Mouse (Mus musculus): ENCODE data around the gene Tex264. TPM values are rescaled to one million over a fixed set of nuclear protein-coding genes. Genes with fewer than 3 reads are reported as not detected.

Tex264 gene
- total RNA-seq, 2 experiments from 2014 or later, result 20.9 to 23.8 TPM

GRCm38 (mm10) chr9:106673860-106674259 is 11.9 kb downstream of the Tex264 start:
- no peak for ATAC-seq (replicated peaks; ENCODE audit: low FRiP score, low TSS enrichment, poor library complexity, severe bottlenecking)

DNA sequence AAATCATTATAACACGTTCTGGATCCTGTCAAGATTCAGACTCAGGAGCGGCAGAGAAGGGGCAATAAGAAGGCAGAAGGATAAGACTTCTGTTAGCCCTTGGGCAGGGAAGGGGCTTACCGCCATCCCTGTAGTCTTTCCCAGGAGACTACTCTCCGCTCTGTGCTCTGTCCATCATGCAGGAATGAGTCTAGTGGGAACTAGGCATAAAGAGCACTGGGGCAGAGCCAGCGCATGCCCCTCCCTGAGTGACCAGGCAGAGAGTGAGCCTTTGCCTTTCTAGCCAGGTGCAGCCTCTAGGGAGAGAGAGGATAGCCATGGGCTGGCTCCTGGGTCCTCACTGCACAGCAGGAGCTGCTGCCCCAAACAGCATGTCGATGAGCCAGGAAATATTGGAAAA is 20.9 kb downstream of the Tex264 start:
- no peak for ATAC-seq (replicated peaks; ENCODE audit: low FRiP score, low TSS enrichment, poor library complexity, severe bottlenecking)

DNA sequence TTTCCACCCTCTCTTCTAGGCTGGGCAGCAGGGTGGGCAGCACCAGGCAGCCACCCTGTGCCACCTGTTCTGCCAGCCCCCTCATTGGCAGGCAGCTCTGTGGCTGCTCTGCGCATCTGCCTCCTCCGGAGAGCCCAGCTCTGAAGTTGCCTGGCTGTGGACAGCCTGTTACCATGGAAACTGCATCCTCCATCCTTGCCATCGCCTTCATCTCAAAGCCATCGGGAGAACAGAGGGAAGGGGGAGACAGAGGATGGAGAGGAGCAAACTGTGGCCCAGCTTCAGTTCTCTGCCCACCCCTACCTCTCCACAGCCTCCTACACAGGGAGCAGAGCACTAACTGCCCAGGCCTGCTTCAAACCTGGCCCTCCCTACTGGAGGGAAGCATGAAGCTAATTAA is 21.3 kb downstream of the Tex264 start:
- no peak for ATAC-seq (replicated peaks; ENCODE audit: low FRiP score, low TSS enrichment, poor library complexity, severe bottlenecking)

DNA sequence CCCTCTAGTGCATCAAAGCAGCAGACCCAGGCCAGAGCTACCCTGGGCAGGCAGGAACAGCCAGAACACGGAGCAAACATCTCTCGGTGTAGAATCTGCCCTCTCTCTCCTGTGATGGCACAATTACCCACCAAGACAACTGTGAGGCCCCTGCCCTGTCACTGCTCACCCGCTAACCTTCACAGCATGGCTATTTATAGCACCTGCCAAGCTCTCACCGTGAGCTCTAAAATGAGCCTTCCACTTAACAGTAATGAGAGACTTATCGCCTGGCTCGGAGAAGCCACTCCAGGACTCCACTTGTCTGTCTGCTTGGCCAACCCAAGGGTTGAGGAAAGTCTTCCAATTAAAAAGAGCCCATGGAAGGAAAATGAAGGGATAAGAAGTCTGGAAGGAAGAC is 22.5 kb downstream of the Tex264 start:
- no peak for ATAC-seq (replicated peaks; ENCODE audit: low FRiP score, low TSS enrichment, poor library complexity, severe bottlenecking)

GRCm38 (mm10) chr9:106659935-106660334 is 25.8 kb downstream of the Tex264 start:
- ATAC-seq (replicated peaks; ENCODE audit: low FRiP score, low TSS enrichment, poor library complexity, severe bottlenecking), result no peak

GRCm38 (mm10) chr9:106659441-106659840 is 26.3 kb downstream of the Tex264 start:
- no peak for ATAC-seq (replicated peaks; ENCODE audit: low FRiP score, low TSS enrichment, poor library complexity, severe bottlenecking)

DNA sequence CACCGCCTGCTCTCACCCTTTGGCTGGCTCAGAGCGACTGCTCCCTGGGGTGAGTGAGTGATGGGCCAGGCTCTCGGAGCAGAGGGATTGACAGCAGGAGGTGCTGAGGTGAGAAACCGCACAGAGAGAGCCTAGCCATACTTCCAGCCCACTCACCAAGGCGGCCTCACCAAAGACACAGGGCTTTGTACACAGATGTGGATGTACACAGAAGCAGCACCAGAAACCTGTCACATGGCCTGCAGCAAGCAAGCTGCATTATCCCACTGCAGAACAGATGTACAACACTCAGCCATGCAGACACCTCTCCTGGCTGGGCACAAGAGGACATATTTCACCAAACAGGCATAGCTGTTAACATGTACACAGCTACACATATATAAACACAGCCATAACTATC is 28.1 kb downstream of the Tex264 start:
- ATAC-seq (replicated peaks; ENCODE audit: low FRiP score, low TSS enrichment, poor library complexity, severe bottlenecking), result no peak

DNA sequence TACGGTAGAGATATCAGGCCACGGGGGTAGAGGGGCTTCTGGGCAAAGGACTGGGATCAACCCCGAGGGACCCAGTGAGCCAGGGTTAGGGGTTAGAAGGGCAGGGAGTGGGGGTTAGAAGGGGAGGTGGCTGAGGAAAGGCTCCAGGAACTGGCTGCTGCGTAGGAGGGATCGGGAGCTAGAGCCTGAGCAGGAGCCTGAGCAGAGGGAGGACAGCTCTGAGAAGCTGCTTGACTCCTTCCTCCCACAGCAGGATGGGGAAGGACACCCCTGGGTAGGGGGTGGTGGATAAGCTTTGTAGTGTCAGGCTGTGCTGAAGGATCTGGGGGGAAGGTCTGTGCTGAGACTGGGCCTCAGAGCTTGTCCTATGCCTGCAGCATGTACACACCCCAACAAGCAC is 28.9 kb downstream of the Tex264 start:
- ATAC-seq (replicated peaks; ENCODE audit: low FRiP score, low TSS enrichment, poor library complexity, severe bottlenecking), result no peak

DNA sequence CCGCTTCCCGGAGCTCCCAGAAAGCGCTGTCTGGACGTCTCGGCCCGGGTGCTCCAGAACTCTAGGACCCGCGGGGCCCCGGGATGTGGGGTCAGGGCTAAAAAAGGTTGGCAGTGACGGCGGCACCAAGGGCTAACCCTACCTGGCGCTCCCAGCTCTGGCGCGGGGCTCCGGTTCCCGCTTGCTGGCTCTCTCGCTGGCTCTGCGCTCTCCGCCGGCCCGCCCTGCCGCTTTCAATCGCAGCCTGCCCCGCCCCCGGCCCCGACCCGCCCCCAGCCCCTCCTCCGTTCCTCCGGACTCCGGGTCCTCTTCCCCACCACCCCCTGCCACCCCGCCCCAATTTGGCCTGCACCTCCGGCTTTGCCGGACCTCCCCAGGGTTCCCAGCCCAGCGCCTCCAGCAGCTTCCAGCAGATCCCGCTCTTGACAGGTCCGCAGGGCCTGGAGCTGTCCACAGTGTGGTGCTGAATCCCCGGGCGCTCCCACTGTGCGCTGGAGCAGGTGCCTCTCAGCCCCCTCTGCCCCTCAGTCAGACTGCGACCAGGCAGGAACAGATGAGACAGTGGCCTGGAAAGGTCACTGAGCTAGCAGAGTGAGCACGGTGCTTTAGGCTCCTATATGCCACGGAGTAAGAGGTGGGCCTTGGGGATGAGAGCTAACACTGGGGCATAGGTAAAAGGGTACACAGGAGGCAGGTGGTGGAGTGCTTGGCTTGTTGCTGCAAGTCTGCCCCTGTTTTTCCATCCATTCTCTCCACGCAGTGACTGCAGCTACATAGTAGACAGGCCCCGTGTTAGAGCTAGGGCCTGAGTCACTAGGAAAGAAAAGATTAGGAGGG is 29.6 kb downstream of the Tex264 start, which contains the start of gene Grm2:
Gene Grm2 (minus strand): TSS at position 199 of the 837 bp plus-strand sequence.
- peak; percentile 75 for ATAC-seq (replicated peaks; ENCODE audit: low FRiP score, low TSS enrichment, poor library complexity, severe bottlenecking)

- no peak for ATAC-seq (replicated peaks; ENCODE audit: low FRiP score, low TSS enrichment, poor library complexity, severe bottlenecking)
Observed at GRCm38 (mm10) chr9:106652720-106653119, 33.0 kb downstream of the Tex264 start.

GRCm38 (mm10) chr9:106647226-106647625 is 38.5 kb downstream of the Tex264 start:
- ATAC-seq (replicated peaks; ENCODE audit: low FRiP score, low TSS enrichment, poor library complexity, severe bottlenecking), result no peak

DNA sequence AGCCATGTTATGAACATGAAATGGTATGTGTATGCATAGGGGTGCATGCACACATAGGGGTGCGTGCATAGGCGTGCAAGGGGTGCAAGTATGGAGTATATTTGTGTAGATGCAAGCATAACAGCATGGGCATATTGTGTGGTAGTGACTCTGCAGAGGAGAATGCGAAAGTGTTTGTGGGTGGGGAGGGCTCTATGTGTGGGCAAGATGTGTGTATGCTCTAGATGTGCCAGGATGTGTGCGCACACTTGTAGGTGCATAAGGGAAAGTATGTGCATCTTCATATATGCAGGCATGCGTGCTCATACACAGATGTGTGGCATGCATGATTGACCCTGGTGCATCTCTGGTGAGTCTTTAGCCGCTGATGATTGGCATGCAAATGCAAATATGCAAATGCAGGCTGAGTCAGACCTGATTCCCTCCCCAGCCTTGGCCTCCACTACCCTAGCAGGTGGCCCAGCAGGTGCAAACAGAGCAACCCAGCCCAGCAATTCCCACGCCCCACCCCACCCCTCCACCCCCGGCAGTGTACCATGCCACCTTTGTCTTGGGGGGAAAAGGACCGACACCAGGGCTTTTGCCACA is 39.9 kb downstream of the Tex264 start:
- no peak for ATAC-seq (replicated peaks; ENCODE audit: low FRiP score, low TSS enrichment, poor library complexity, severe bottlenecking)

- peak; percentile 56 for ATAC-seq (replicated peaks; ENCODE audit: low FRiP score, low TSS enrichment, poor library complexity, severe bottlenecking)
Observed at GRCm38 (mm10) chr9:106643787-106644186, 41.9 kb downstream of the Tex264 start.

DNA sequence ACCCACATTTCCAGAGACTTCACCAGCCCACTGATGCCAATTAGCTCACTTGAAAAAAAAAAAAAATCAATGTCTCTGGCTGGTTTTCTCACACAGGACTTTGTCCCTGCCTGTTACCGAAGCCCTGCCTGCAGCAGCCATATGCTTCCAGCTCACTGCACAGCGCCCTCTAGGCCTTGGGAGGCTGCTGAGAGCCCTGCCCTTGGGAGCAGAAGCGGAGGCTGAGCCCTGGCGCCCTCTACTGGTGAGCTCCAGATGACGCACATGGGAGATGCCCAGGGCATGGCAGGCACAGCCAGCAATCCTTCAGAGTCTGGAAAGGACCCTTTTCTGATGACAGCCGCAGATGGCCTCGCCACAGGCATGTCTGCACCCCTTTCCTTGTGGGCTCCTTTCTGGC is 42.6 kb downstream of the Tex264 start:
- peak; percentile 91 for ATAC-seq (replicated peaks; ENCODE audit: low FRiP score, low TSS enrichment, poor library complexity, severe bottlenecking)

- no peak for ATAC-seq (replicated peaks; ENCODE audit: low FRiP score, low TSS enrichment, poor library complexity, severe bottlenecking)
Observed at GRCm38 (mm10) chr9:106641346-106641745, 44.4 kb downstream of the Tex264 start.

DNA sequence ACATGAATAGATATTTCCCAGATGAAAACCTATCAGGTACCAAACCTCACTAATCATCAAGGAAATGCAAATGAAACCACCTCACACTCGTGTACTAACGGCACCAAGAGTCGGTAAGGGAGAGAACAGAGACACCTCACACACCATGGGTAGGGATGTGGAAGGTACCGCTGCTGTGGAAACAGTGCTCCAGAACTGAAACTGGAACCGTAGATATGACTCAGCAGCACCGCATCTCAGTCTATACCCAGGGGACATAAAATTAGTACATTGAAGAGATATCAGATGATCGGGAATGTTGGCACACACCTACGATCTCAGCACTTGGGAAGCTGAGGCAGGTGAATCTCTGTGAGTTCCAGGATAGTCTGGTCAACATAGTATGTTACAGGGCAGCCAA is 47.6 kb downstream of the Tex264 start:
- ATAC-seq (replicated peaks; ENCODE audit: low FRiP score, low TSS enrichment, poor library complexity, severe bottlenecking), result no peak

- no peak for ATAC-seq (replicated peaks; ENCODE audit: low FRiP score, low TSS enrichment, poor library complexity, severe bottlenecking)
Observed at GRCm38 (mm10) chr9:106632185-106632584, 53.5 kb downstream of the Tex264 start.

- ATAC-seq (replicated peaks; ENCODE audit: low FRiP score, low TSS enrichment, poor library complexity, severe bottlenecking), result 0 out of 2 replicates have a peak, but pooled peaks have one; percentile 12
Observed at GRCm38 (mm10) chr9:106627796-106628195, 57.9 kb downstream of the Tex264 start.

DNA sequence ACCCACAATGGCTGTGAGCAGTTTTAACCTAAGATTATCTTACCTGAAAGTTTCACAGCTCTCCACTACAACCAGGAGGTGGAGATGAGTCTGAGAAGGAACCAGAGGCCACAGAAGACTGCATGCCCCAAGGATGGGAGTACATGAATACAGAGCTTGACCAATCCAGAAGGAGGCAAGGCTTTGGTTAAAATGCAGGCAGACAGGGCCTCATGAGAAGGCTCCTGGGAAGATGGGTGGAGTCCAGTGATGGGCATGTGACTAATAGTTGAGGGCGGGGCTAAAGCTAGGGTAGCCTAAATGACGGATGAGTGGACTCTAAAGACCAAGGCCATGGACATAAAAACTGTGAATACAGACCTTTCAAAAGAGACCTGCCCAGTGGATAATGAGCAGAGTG is 59.4 kb downstream of the Tex264 start, which contains the start of gene Iqcf6:
Gene Iqcf6 (plus strand): TSS at position 301 of the 400 bp plus-strand sequence.
- no peak for ATAC-seq (replicated peaks; ENCODE audit: low FRiP score, low TSS enrichment, poor library complexity, severe bottlenecking)

GRCm38 (mm10) chr9:106617496-106617895 is 68.2 kb downstream of the Tex264 start:
- ATAC-seq (replicated peaks; ENCODE audit: low FRiP score, low TSS enrichment, poor library complexity, severe bottlenecking), result no peak

DNA sequence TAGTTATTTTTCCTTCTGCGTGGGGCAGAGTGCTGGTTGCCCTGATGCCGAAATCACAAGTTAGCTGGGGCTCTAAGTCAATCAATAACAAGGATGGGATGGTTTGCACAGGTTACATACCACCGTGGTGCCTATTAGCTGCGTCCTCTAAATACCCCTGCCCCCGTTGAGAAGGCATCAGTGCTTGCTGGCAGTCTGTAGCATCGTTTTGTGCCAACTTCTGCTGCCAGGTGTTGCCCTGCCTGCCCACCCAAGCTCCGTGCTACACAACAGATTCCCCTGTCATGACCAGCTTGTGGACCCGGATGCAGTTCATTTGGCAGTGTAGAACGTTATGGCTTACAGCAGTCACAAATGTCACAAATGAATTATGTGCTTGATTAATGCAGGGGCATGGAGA is 69.4 kb downstream of the Tex264 start:
- no peak for ATAC-seq (replicated peaks; ENCODE audit: low FRiP score, low TSS enrichment, poor library complexity, severe bottlenecking)

All from megakaryocyte-erythroid progenitor cell, adult 5-6 weeks (primary cell).